Mouse (Mus musculus) cerebellum, postnatal 36 days (tissue): Measurements from ENCODE around the gene Wfdc3.

Experiments
- DNase-seq, 2 experiments: peaks; one replicate each; pipeline ENCODE4 v3.0.0; 2021 to 2022; ENCODE audit warnings: mixed read lengths in 2 of 2

The Wfdc3 gene

DNA sequence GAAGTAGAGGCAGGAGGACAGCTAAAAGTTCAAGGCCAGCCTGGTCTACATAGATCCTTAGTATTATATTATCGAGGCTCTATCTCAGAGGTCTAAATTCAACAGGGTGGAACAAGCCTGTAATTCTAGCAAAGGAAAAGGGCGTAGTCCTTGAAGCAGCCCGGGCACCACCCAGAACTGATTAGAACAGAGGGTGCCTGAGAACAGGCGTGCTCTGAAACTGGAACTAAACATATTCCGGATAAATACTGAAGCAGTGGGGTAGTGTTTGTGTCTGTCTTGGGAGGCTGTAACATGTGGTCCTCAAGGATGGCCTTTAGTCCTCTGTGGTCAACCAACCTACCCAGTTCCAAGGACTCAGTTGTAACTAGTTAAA, 28.2 kb upstream of the Wfdc3 start:
- no peak for DNase-seq

DNA sequence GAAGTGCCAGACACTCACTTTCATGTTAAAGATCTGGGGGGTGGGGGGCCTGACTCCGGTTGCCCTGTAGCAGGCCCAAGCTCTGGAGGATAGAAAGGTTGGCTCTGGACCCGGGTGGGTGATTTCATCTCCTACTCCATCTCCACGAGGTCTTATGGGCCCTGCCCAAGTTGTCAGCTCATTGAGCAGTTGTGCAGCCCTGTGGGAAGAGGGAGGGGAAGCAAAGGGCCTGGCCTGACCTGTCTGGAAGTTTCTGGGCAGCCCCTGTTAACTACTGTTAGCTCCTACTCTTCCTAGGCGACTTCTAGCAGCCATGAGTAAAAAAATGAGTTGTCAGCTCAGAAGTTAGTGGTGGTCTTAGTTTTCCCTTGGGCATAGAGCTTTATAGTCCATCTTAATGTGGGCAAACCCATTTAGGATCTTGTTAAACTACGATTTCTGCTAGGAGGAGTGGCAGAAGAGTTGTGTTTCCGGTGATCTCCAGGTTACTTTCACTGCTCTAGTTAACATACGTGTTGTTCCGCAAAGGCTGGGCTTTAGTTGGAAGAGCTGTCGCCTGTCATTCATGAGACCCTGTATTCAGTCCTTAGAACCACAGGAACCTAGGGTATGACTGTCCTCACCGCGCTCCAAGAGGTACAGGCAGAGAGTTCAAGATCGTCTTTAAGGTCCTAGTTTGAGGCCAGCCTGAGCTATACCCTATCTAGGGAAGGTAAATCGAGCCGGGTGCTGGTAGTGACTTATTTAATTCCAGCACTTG, 27.7 kb upstream of the Wfdc3 start:
- no peak for DNase-seq

DNA sequence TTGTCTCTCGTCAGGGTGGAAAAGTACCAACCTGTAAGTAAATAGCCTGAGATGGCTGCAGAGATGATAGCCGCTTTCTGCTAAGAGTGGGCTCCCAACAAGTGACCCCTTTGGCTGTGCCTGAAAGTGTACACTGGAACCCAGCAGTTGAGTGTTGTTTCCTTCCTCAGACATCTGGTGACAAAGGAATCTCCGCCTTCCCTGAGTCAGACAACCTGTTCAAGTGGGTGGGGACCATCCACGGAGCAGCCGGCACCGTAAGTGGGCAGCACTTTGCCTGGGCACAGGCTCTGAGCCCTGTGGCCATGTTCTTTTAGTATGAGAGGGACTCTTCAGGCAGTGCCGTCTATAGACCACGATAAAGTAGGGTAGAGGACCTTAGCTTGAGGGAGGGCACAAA, 25.4 kb upstream of the Wfdc3 start:
- DNase-seq, result no peak

DNA sequence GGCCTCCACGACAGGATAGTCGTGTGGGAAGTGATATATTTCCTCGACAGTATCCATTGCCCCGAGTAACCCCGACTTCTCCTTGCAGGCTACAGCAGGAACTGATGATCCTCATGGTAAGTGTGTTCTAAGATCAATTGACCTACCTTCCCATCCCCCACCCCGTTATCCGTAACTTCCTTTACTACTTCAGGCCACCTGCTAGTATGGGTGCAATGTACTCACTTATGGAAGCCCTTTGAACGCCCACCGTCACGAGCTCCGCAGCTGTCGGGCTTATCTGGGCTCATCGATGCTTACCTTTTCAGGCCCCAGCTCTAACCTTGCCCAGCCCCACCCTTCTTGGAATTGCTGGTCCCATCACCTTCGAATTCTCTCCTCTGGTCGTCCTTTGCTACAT, 24.5 kb upstream of the Wfdc3 start:
- DNase-seq, result no peak

DNA sequence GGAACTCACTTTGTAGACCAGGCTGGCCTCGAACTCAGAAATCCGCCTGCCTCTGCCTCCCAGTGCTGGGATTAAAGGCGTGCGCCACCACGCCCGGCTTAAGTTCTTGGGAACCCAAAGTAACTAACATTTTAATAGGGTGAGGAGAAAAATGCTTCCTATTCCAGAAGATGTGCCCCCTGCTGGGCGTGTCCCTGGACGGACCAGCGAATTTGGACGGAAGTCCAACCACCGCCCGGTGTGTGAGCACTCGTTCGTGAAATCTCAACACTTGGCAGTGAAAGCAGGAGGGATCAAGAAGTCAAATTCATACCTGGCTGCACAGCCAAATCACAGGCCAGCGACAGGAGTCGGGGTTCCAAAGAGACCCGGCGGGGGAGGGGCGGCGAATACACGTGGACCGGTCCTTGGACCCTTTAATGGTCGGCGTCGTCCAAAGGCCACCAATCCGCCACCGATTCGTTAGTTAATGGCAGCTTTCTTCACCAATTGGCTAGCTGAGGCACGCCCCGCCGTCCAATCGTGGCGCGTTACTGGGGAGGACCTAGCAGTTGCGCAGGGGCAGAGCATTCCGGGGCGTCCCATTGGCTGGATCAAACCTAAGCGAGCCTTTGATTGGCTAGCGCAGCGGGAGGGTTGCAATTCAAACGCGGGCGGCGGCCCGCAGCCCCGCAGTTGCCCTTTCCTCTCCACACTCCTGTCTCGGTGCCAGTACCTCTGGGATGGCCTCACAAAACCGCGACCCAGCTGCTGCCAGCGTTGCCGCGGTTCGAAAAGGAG, 23.7 kb upstream of the Wfdc3 start, which contains the start of gene Ube2c:
Ube2c (plus strand) TSS at position 641 of the 780 bp plus-strand sequence.
- DNase-seq, result peak; percentile 97 to 98

DNA sequence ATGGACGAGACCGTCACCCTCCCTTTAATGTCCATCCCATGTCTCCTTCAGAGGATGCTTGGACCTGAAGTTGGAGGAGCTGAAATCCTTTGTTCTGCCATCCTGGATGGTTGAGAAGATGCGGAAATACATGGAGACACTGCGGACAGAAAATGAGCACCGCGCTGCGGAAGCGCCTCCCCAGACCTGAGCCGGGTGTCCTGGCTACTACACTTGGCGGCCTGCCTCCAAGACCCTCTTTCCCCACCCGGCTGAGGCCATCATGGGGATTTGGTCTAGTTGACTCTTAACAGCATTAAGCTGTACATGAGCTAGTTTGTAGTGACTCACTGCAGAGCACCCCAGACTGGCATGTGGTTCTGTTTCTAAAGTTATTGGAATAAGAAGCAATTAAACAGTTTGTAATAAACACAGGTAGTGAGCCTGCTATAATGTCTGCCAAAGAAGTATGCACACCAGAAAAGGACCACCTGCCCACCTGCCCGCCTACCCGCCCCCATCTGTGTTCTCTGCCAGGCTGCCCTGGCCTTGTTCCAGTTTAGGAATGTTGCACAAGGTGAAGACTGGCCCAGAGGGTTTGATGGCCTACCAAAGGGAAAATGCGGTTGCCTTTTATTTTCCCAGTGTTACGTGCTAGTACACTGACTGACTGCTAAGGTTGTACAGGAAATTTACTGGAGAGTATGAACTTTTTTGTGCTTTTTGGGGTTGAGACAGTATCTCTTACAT, 22.2 kb upstream of the Wfdc3 start:
- no peak for DNase-seq

DNA sequence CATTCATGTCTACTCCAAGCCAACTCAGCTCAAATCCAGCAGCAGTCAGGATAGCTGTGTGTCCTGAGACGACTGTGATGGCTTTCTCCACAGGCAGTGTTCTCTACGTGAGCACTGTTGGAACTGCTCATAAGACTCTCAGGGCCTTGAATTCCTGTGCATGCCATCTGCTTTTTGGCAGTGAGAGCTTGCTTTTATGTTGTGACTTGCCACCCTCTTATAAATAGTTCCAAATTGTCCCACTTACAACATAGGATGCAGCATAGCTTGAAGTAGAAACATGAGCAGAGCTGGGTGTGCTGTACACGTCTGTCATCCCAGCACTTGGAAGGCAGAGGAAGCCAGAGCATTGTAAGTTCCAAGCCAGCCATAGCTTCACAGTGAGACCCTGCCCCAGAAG, 20.1 kb upstream of the Wfdc3 start:
- no peak for DNase-seq

DNA sequence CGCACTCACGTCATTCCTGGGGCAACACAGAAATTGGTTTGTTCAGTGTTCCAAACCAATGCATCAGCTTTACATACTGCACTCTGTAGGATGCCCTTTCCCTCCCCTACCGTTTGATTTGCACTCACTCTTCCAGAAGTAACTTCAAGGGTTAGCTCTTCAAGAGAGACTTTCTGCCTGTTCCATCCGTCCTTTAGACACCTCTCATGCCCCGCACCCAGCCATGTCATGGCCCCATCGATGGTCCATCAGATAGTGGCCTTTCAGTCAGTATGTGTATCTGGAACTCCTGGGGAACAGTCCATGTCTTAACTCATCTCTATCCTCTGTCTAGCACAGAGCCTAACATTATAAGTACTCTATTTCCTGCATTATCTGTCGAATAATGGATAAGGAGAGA, 16.9 kb upstream of the Wfdc3 start:
- no peak for DNase-seq

DNA sequence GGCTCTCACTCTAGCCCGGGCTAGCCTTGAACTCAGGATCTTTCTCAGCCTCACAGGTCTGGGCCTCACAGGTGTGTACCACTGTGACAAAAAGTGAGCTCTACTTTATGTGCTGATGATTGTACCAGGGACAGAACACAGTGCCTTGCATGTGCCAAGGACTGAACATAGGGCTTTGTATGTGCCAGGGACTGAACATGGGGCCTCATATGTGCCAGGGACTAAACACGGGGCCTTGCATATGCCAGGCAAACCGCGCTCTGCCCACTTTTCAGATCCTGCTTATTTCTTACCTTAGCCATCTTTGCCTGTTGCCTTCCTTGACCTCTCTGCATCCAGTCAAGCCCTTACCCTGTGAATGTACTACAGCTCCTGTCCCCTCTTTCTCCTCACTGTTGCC, 16.2 kb upstream of the Wfdc3 start:
- DNase-seq, result no peak

DNA sequence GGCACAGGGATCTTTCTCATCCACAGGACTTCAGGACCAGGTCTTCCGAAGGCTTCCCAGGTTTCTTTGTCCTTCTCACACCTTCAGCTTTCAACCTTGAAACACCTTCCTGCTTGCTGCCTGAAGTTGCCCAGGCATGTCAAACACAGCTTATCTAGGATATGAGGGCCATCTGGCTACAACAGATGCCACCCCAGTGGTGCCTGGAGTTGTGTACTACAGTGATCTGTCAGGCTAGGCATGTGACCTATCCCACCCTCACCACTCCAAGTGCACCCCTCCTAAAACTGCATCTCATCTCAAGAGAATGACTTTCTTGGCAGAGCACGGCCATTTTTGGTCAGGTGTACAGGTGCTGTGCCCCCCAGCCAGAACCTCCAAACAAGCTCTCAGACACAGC, 15.8 kb upstream of the Wfdc3 start:
- DNase-seq, result peak in 1 of 2 experiments; percentile 21

DNA sequence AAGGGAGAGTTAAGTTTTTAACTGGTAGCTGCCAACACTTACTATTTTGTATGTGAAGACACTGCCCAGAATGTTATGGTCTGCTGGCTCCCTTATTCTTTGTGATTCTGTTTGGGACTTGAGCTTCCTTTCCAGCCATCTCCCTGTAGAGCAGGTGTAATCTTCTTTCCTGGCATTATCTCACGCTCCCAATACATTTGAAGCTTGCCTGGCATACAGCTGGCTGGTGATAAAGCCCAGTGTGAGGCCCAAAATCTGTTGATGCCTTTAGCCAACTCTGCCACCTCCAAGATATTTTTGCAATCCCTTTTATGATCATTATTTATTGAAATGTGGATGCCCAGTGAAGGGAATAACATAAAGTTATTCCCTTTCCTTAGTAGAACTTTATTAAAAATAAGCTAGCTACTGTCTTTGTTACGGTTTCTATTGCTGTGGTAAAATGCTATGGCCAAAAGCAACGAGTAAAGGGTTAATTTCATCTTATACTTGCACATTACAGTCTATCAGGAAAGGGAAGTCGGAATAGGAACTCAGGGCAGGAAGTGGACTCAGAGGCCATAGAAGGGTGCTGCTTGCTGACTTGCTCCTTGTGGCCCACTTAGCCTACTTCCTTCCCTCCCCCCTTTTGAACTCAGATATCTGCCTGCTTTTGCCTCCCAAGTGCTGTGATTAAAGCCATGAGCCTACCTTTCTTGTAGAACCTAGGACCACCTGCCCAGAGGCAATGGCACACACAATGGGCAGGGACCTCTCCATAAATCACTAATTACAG, 14.5 kb upstream of the Wfdc3 start:
- DNase-seq, result no peak

DNA sequence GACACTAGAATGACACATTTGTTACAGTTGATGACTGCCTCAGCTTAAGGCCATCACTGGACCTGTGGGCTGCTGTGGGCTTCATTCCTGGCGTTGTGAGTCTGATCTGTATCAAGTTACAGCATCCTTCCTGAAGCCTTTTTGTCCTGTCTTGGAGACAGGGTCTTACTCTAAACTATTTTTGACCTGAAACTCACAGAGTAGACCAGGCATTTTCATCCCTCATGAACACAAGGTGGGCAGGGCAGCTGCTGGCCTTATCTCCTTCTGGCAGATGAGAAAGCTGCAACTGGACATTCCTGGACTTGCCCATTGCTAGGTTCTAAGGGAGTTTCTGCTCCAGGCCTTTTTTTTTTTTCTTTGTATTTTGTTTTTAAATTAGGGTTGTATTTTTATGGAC, 13.0 kb upstream of the Wfdc3 start:
- DNase-seq, result no peak

DNA sequence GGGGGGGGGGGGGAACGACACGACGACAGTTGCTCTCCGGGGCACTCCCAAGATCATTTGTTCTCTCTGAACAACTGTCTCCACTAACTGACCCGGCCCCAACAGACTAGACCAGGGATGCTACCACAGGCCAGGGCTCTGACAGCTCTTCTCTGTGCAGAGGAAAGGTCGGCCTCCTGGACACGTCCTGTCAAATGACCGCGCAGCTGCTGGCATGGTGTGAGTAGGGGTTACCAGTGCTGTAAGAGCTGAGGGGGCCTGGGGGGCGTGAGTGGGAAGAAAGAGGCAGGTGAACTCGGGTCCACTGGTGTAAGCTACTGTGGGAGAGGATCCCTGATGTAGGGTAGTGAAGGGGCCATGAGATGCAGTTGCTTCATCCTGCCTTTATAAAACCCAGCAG, 12.1 kb upstream of the Wfdc3 start:
- DNase-seq, result no peak

DNA sequence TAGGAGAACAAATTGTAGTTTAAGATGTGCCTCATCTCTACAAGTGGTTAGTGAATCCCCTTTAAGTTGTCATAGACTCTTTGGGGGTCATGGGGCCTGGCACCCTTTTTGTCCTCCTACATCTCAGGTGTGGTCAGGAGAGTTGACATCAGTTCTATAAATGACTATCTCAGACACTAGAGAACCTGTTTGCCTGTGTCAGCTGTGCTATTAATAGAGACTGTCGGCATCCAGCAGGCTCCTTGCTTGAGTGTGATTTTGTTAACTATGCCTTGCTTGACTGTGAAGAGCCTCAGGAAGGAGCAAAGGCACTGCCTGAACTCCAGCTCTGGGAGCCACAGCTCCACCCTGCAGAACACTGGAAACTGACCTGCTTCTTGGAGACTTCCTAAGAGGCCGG, 9.1 kb upstream of the Wfdc3 start:
- DNase-seq, result no peak

DNA sequence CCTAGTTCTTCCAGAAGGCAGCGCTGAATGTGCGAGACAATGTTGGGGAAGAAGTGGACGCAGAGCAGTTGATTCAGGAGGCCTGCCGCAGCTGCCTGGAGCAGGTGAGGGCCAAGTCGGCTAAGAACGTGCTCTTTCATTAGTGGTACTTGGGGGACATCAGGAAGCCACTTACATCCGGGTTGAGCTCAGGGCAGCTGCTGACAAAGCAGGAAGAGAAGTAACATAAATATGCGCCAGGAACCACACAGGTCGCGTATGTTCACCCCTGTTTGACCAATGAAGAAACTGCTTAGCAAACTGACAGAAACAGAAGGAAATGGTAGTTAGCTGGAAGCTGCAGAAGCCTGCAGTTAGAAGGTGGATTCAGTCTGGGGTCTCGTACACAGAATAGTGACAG, 8.4 kb upstream of the Wfdc3 start:
- no peak for DNase-seq

DNA sequence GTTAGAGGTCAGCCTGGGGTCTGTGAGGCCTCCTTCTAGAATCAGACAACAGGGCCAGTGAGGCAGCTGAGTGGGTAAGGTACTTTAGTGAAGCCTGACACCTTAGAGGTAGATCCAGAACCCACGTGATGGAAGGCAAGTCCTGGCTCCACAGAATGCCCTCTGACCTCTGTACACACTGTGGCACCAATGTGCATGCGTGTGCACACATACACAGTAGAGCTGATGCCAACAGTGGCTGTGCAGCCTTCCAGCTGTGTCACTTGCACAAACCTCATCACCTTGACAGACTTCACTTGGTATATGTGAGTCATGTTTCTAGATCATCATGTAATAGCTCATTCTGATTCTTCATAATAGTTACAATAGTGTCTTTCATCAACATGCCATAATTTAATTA, 6.7 kb upstream of the Wfdc3 start:
- no peak for DNase-seq

DNA sequence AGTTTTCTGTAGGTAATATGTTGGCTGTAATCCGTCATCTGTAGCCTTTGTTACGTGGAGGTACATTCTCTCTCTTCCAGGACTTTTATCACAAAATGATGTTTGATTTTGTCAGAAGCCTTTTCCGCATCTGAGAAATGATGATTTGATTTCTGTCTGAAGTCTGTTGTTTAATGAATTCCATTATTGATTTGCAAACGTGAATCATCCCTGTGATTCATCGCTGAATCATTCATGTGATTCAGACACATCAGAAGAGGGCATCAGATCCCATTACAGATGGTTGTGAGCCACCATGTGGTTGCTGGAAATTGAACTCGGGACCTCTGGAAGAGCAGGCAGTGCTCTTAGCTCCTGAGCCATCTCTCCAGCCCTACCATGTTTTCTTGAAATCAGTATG, 3.3 kb upstream of the Wfdc3 start:
- DNase-seq, result no peak

DNA sequence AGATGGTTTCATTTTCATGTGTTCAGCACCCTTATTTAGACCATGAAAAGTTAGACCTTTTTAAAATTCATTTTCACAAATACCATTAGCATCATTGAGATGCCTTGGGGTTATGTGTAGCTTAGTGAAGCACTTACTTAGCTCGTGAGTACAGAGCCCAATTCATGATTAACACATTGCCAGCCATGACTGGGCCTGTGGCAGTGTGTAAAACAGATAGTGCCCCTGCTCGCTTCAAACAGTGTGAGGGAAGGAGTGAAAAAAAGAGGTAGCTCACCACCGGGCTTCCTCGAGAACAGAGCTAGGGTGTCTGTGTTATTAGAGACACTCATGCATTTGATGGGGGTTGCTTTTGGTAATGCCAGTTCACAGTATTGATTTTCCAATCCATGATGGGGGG, 2.5 kb upstream of the Wfdc3 start:
- no peak for DNase-seq

DNA sequence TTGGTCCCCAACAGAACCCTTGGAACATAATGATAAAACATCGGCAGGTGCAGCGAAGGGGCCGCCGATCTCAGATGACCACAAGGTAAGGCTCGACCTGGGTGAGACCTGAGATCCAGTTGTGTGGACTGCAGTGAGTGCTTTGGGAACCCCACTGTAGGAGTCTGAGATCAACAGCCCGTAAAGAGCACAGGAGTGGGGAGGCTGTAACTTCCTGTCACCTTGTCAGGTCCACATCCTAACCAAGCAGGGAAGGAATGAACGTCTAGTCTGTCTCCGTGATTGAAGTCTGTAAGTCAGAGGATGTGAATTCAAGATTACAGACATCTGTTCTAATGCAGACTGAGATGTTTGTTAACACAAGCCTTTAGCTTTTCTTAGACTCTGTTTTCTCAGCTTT, 962 bp upstream of the Wfdc3 start:
- no peak for DNase-seq

DNA sequence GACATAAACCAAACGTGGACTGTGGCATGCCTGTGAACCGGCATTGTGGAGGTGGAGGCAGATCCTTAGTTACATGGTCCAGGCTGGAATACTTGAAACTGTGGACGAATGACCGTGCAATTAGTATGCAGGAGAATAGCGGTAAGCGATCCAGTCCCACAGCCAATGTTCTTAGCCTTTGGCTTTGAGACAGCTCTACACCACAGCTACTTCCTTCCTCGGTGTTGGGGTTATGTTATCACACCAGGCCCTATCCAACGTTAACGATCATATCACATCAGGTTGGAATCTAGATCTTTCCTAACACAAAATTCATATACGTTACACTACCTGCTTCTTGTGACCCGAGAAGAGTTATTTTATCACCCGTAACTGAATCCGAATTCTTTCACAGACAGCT, 744 bp downstream of the Wfdc3 start:
- no peak for DNase-seq

DNA sequence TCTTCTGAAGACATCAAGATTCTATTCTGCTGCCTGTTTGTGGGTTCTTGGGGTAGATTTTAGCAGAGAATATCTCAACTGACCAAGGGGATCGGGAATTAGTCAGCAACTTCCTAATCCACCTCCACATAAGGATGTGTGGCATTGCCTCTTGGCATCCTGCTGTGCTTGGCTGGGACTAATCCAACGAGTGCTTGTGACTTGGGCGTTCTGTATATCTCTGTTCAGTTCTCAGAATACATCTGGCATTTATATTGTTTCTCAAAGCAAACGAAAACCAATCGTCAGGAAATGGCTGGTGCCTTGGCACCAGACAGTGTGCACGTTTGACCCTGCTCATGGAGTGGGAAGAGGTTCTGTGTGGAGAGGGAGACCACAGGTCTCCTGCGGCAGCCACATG, 5.9 kb downstream of the Wfdc3 start:
- no peak for DNase-seq

DNA sequence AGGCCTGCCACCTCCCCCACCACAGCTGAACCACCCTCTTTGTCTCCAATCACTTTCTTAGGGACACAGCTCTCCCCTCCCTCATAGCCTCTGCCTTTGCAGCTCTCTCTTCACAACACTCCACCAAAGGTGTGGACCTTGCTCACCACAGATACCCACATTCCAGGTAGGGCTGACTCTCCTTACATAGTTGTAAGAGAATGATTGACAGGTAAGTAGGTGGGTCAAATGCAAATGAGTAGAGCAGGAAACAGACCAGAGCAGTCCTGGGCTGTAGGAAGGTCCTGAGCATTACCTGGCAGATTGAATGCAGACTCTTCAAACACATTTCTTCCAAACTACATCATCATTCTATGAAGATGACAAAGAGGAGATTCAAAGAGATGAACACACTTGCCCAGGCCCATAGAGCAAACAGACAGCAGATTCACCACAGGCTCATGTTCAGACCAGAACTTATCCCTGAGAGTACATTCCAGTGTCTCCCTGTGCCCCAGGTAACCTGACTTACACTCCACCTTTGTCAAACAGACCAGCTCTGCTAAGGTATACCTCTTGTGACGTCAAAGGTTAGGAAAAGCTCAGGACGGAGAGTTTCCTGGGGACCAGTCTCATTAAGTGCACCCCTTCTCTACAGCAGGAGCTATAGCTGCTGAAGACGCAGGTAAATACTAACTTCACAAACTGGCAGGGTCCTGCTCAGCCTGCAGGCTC, 8.2 kb downstream of the Wfdc3 start:
- DNase-seq, result no peak
